8 mouse cellular contexts compared by ENCODE assay signal in the genomic region with DNA sequence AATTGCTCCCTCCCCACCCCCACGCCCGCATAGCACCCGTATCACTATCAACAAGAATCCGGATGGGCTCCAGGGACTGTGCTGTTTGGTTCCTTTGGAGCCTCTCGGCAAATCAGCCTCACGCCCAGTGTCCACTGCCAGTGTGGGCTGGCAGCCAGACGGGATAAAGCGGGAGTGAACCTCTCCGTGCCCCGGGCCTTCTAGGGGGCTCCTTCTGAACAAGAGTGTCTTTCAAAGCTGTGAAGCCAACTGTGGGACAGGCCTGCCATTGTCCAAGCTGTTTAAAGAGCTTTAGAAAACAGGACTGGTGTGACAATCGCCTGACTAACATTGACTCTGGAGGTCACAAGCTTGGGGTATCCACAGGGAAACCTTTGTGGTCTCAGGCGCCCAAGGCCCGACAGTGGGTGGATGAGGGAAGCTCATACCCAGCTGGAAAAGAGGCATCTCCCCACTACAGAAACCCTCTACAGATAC.
DNase-seq lines count a peak whose midpoint lies in the region; ATAC-seq and TF ChIP-seq lines count a peak whose summit lies in the region.

No protein-coding gene starts in this region.

- WGBS in forebrain, embryonic 10.5 days = 68% methylated on average over 13 of the region's 13 CpGs
- WGBS in forebrain, embryonic 12.5 days = 75% methylated on average over 13 of the region's 13 CpGs
- WGBS in heart, embryonic 12.5 days = 42% methylated on average over 13 of the region's 13 CpGs
- WGBS in midbrain, embryonic 14.5 days = 57% methylated on average over 13 of the region's 13 CpGs
- WGBS in kidney, embryonic 16.5 days = 76% methylated on average over 13 of the region's 13 CpGs

- DNase-seq in forebrain, embryonic 10.5 days (ENCODE audit: extremely low spot score, low spot score) = no peak
- DNase-seq in layer of hippocampus, adult 9-11 months = peak; percentile 91
- DNase-seq in midbrain, embryonic 14.5 days = peak; percentile 61
- no peak for DNase-seq in kidney, postnatal 10 days

- H3K4me2 ChIP-seq in forebrain, embryonic 12.5 days = no peak overlapping the region
- no peak overlapping the region for H3K4me2 ChIP-seq in heart, embryonic 12.5 days
- H3K4me2 ChIP-seq in midbrain, embryonic 14.5 days (ENCODE audit: low read length) = no peak overlapping the region
- H3K4me2 ChIP-seq in kidney, embryonic 16.5 days (replicated peaks; ENCODE audit: low read depth, low read length) = no peak overlapping the region

- peak overlapping the region; percentile 36; the same call in 1 of the 2 replicates for H3K27ac ChIP-seq in forebrain, embryonic 10.5 days
- H3K27ac ChIP-seq in forebrain, embryonic 12.5 days = no peak overlapping the region
- H3K27ac ChIP-seq in cortical plate, adult 2 months (ENCODE audit: insufficient read depth, low read length) = peak overlapping the region; percentile 80
- peak overlapping the region; percentile 75 for H3K27ac ChIP-seq in heart, embryonic 12.5 days (ENCODE audit: poor library complexity, severe bottlenecking)
- no peak overlapping the region for H3K27ac ChIP-seq in midbrain, embryonic 14.5 days (replicated peaks; ENCODE audit: low read depth, low read length)
- H3K27ac ChIP-seq in kidney, embryonic 16.5 days (ENCODE audit: low read length) = no peak overlapping the region

- no peak overlapping the region for H3K4me3 ChIP-seq in forebrain, embryonic 10.5 days
- H3K4me3 ChIP-seq in forebrain, embryonic 12.5 days (replicated peaks) = no peak overlapping the region
- no peak overlapping the region for H3K4me3 ChIP-seq in cortical plate, adult 2 months (ENCODE audit: insufficient read depth, low read length)
- H3K4me3 ChIP-seq in heart, embryonic 12.5 days = no peak overlapping the region
- H3K4me3 ChIP-seq in midbrain, embryonic 14.5 days (replicated peaks; ENCODE audit: low read depth, low read length) = no peak overlapping the region
- H3K4me3 ChIP-seq in kidney, embryonic 16.5 days (ENCODE audit: low read length) = no peak overlapping the region

- no peak for ATAC-seq in forebrain, embryonic 12.5 days (ENCODE audit: low FRiP score)
- peak; percentile 76 for ATAC-seq in heart, embryonic 12.5 days (ENCODE audit: insufficient number of reproducible peaks, low FRiP score)
- ATAC-seq in midbrain, embryonic 14.5 days (ENCODE audit: low FRiP score, low TSS enrichment) = peak; percentile 46
- no peak for ATAC-seq in kidney, embryonic 16.5 days (ENCODE audit: low FRiP score, low TSS enrichment)

- no peak for TF ChIP-seq CTCF in cortical plate, adult 2 months (IDR thresholded peaks at IDR 0.05; ENCODE audit: extremely low read depth, insufficient read depth, low read length)

- H3K27me3 ChIP-seq in forebrain, embryonic 10.5 days (ENCODE audit: poor library complexity, severe bottlenecking) = no peaks in the 10 kb centered on the region
- H3K27me3 ChIP-seq in forebrain, embryonic 12.5 days = no peaks in the 10 kb centered on the region
- no peaks in the 10 kb centered on the region for H3K27me3 ChIP-seq in heart, embryonic 12.5 days (replicated peaks)
- H3K27me3 ChIP-seq in midbrain, embryonic 14.5 days (ENCODE audit: control insufficient read depth, insufficient read depth, low read length) = no peaks in the 10 kb centered on the region
- no peaks in the 10 kb centered on the region for H3K27me3 ChIP-seq in kidney, embryonic 16.5 days (ENCODE audit: insufficient read depth, low read length)

- no peaks in the 10 kb centered on the region for H3K36me3 ChIP-seq in forebrain, embryonic 10.5 days (replicated peaks)
- H3K36me3 ChIP-seq in forebrain, embryonic 12.5 days (replicated peaks) = no peaks in the 10 kb centered on the region
- no peaks in the 10 kb centered on the region for H3K36me3 ChIP-seq in heart, embryonic 12.5 days
- no peaks in the 10 kb centered on the region for H3K36me3 ChIP-seq in midbrain, embryonic 14.5 days (ENCODE audit: control insufficient read depth, insufficient read depth, low read length)
- H3K36me3 ChIP-seq in kidney, embryonic 16.5 days (ENCODE audit: insufficient read depth, low read length) = no peaks in the 10 kb centered on the region

- 0 out of 2 replicates have a peak, but pooled peaks cover 2% of the 10 kb centered on the region for H3K9me3 ChIP-seq in forebrain, embryonic 10.5 days
- 0 out of 2 replicates have a peak, but pooled peaks cover 3% of the 10 kb centered on the region for H3K9me3 ChIP-seq in forebrain, embryonic 12.5 days
- peaks cover 4% of the 10 kb centered on the region; the same call in 1 of the 2 replicates for H3K9me3 ChIP-seq in heart, embryonic 12.5 days (replicated peaks)
- no peaks in the 10 kb centered on the region for H3K9me3 ChIP-seq in midbrain, embryonic 14.5 days (ENCODE audit: control insufficient read depth, low read length)
- peaks cover 5% of the 10 kb centered on the region; the same call in 1 of the 2 replicates for H3K9me3 ChIP-seq in kidney, embryonic 16.5 days (ENCODE audit: low read length)

- H3K4me1 ChIP-seq in forebrain, embryonic 10.5 days = peaks cover 9% of the 10 kb centered on the region
- H3K4me1 ChIP-seq in forebrain, embryonic 12.5 days = no peaks in the 10 kb centered on the region
- no peaks in the 10 kb centered on the region for H3K4me1 ChIP-seq in cortical plate, adult 2 months (ENCODE audit: control insufficient read depth, insufficient read depth, low read length)
- peaks cover 16% of the 10 kb centered on the region for H3K4me1 ChIP-seq in heart, embryonic 12.5 days (replicated peaks)
- H3K4me1 ChIP-seq in midbrain, embryonic 14.5 days (ENCODE audit: control insufficient read depth, insufficient read depth, low read length) = no peaks in the 10 kb centered on the region
- 0 out of 2 replicates have a peak, but pooled peaks cover 1% of the 10 kb centered on the region for H3K4me1 ChIP-seq in kidney, embryonic 16.5 days (ENCODE audit: insufficient read depth, low read length)

- no peak overlapping the region for H3K9ac ChIP-seq in forebrain, embryonic 12.5 days
- no peak overlapping the region for H3K9ac ChIP-seq in heart, embryonic 12.5 days
- no peak overlapping the region for H3K9ac ChIP-seq in midbrain, embryonic 14.5 days (replicated peaks; ENCODE audit: low read length)
- H3K9ac ChIP-seq in kidney, embryonic 16.5 days (replicated peaks; ENCODE audit: low read length) = no peak overlapping the region

- no peak for TF ChIP-seq POLR2A in cortical plate, adult 2 months (IDR thresholded peaks at IDR 0.05; ENCODE audit: extremely low read depth, insufficient read depth, low read length)

Comparison
In these comparisons a context has a peak if more than half of its experiments do, and no peak if none do; other contexts are left out.
1. H3K27ac ChIP-seq: peak in forebrain, embryonic 10.5 days (single experiment), cortical plate, adult 2 months (single experiment) and heart, embryonic 12.5 days (single experiment); none in forebrain, embryonic 12.5 days (single experiment), midbrain, embryonic 14.5 days (single experiment) and kidney, embryonic 16.5 days (single experiment).
2. DNase-seq: peak in layer of hippocampus, adult 9-11 months (single experiment) and midbrain, embryonic 14.5 days (single experiment); none in forebrain, embryonic 10.5 days (single experiment) and kidney, postnatal 10 days (single experiment).
3. ATAC-seq: peak in heart, embryonic 12.5 days (single experiment) and midbrain, embryonic 14.5 days (single experiment); none in forebrain, embryonic 12.5 days (single experiment) and kidney, embryonic 16.5 days (single experiment).